Mouse (Mus musculus): ENCODE results near the gene Gcsh. TPM values are rescaled to one million over a fixed set of nuclear protein-coding genes. Genes with fewer than 3 reads are reported as not detected.

The Gcsh gene
- polyA plus RNA-seq, 1 experiment from 2014 or later: 144 TPM

GRCm38 (mm10) chr8:116980117-116980516, 13.2 kb downstream of the Gcsh start:
- Histone ChIP-seq H3K36me3 (replicated peaks; ENCODE audit: insufficient read depth, low read length) (no peaks in the 10 kb centered on the region; the same call in 1 of the 2 replicates), H3K4me1 (ENCODE audit: insufficient read depth) (peaks cover 13% of the 10 kb centered on the region), H3K9me3 (ENCODE audit: low read length) (no peaks in the 10 kb centered on the region), H3K9ac (replicated peaks) (no peak overlapping the region), H3K27me3 (ENCODE audit: insufficient read depth, low read length) (no peaks in the 10 kb centered on the region), H3K4me2 (ENCODE audit: low read depth, low read length) (peak overlapping the region; percentile 27; the same call in 1 of the 2 replicates), H3K4me3 (ENCODE audit: low read depth, low read length) (no peak overlapping the region), H3K27ac (ENCODE audit: low read depth) (no peak overlapping the region)
- ATAC-seq (no peak), DNase-seq (peak; percentile 76)
- no peak for TF ChIP-seq EP300 (IDR thresholded peaks at IDR 0.05; ENCODE audit: low read depth)
- peak; percentile 89 for TF ChIP-seq CTCF (IDR thresholded peaks at IDR 0.05; ENCODE audit: low read depth)
- 20% methylated on average over 4 of the region's 4 CpGs for WGBS (ENCODE audit: insufficient replicate concordance)

GRCm38 (mm10) chr8:116978631-116979256, 14.6 kb downstream of the Gcsh start, which contains the start of gene 1700030J22Rik:
Gene 1700030J22Rik, minus strand, starts transcription at chr8:116978959.
- WGBS (ENCODE audit: insufficient replicate concordance): under 1% methylated on average over 46 of the region's 46 CpGs
- peak; percentile 99 for ATAC-seq
- TF ChIP-seq EP300 (IDR thresholded peaks at IDR 0.05; ENCODE audit: low read depth) (no peak), CTCF (IDR thresholded peaks at IDR 0.05; ENCODE audit: low read depth) (peak; percentile 51)
- H3K36me3 ChIP-seq (replicated peaks; ENCODE audit: insufficient read depth, low read length): no peaks in the 10 kb centered on the region
- peak within 1 kb of the TSS; percentile 4; the same call in 1 of the 2 replicates for H3K27ac ChIP-seq (ENCODE audit: low read depth)
- H3K9ac ChIP-seq (replicated peaks): peak within 1 kb of the TSS; percentile 52
- no peaks in the 10 kb centered on the region for H3K9me3 ChIP-seq (ENCODE audit: low read length)
- DNase-seq: peak; percentile 99
- peak within 1 kb of the TSS; percentile 72 for H3K4me2 ChIP-seq (ENCODE audit: low read depth, low read length)
- H3K4me1 ChIP-seq (ENCODE audit: insufficient read depth): peaks cover 13% of the 10 kb centered on the region
- no peaks in the 10 kb centered on the region for H3K27me3 ChIP-seq (ENCODE audit: insufficient read depth, low read length)
- peak within 1 kb of the TSS; percentile 70 for H3K4me3 ChIP-seq (ENCODE audit: low read depth, low read length)

DNA sequence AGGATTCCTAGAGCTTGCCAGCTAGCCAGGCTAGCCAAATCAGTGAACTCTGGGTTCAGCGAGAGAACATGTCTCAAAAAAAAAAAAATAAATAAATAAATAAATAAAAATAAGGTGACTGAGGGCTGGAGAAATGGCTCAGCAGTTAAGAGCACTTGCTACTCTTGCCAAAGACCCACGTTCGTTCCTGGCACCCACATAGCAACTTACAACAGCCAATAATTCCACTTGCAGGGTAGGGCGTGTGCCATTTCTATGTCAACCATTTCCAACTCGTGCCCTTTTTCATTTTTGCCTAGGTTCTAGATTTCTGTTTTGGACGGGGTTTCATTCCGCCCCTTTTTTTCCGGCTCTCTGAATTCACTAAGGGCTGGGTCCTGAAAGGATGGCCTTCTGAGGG, 15.3 kb downstream of the Gcsh start:
- Histone ChIP-seq H3K36me3 (replicated peaks; ENCODE audit: insufficient read depth, low read length) (no peaks in the 10 kb centered on the region), H3K9me3 (ENCODE audit: low read length) (no peaks in the 10 kb centered on the region), H3K4me1 (ENCODE audit: insufficient read depth) (peaks cover 13% of the 10 kb centered on the region), H3K4me3 (ENCODE audit: low read depth, low read length) (peak overlapping the region; percentile 70), H3K9ac (replicated peaks) (peak overlapping the region; percentile 52), H3K27ac (ENCODE audit: low read depth) (no peak overlapping the region), H3K27me3 (ENCODE audit: insufficient read depth, low read length) (no peaks in the 10 kb centered on the region), H3K4me2 (ENCODE audit: low read depth, low read length) (peak overlapping the region; percentile 72)
- no peak for DNase-seq
- TF ChIP-seq EP300 (IDR thresholded peaks at IDR 0.05; ENCODE audit: low read depth): no peak
- TF ChIP-seq CTCF (IDR thresholded peaks at IDR 0.05; ENCODE audit: low read depth): no peak
- WGBS (ENCODE audit: insufficient replicate concordance): 29% methylated on average over 8 of the region's 8 CpGs
- ATAC-seq: no peak

DNA sequence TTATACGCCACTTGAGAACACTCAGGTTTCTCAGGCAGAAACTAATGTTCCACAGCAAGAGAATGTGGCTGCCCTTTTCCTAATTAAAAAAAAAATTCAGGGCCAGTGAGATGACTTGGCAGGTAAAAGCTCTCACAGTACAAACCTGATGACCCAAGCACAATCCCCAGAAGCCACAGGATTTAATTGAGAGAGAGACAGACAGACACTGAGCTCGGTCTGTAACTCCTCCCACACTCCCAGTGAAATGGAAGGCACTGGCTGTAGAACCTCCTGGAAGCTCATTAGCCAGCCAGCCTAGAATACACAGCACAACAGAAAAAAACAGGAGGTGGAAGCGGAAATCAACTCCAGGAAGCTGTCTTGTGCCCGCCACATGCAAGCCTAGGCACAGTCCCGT, 17.7 kb downstream of the Gcsh start:
- 66% methylated on average over 5 of the region's 5 CpGs for WGBS (ENCODE audit: insufficient replicate concordance)
- DNase-seq: no peak
- Histone ChIP-seq H3K4me1 (ENCODE audit: insufficient read depth) (peaks cover 13% of the 10 kb centered on the region), H3K27me3 (ENCODE audit: insufficient read depth, low read length) (no peaks in the 10 kb centered on the region), H3K4me2 (ENCODE audit: low read depth, low read length) (peak overlapping the region; percentile 38), H3K9ac (replicated peaks) (no peak overlapping the region), H3K9me3 (ENCODE audit: low read length) (no peaks in the 10 kb centered on the region), H3K27ac (ENCODE audit: low read depth) (no peak overlapping the region), H3K36me3 (replicated peaks; ENCODE audit: insufficient read depth, low read length) (no peaks in the 10 kb centered on the region), H3K4me3 (ENCODE audit: low read depth, low read length) (no peak overlapping the region)
- no peak for ATAC-seq
- TF ChIP-seq CTCF (IDR thresholded peaks at IDR 0.05; ENCODE audit: low read depth): no peak
- TF ChIP-seq EP300 (IDR thresholded peaks at IDR 0.05; ENCODE audit: low read depth): no peak

DNA sequence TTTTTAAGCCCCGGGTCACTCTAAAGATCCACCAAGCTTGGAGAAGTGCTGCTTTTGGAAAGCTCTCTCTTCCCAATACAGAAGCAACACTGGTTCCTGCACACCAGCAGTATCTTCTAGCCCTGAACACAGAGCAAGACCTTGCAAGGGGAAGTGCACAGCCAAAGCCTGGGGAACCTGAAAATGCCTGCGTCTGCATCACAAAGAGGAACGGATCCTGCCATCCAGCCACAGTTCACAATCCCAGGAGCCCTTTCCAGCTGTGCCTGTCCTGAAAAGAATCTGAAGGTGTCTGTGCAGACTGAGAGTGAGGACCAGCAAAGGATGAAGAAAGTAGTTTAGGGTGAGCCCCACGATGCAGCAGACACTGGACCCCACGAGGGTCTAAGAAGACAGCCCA, 18.3 kb downstream of the Gcsh start:
- DNase-seq: no peak
- Histone ChIP-seq H3K4me2 (ENCODE audit: low read depth, low read length) (peak overlapping the region; percentile 38), H3K9me3 (ENCODE audit: low read length) (no peaks in the 10 kb centered on the region), H3K4me1 (ENCODE audit: insufficient read depth) (peaks cover 13% of the 10 kb centered on the region), H3K27ac (ENCODE audit: low read depth) (no peak overlapping the region), H3K9ac (replicated peaks) (no peak overlapping the region), H3K27me3 (ENCODE audit: insufficient read depth, low read length) (no peaks in the 10 kb centered on the region), H3K4me3 (ENCODE audit: low read depth, low read length) (no peak overlapping the region), H3K36me3 (replicated peaks; ENCODE audit: insufficient read depth, low read length) (no peaks in the 10 kb centered on the region)
- no peak for TF ChIP-seq EP300 (IDR thresholded peaks at IDR 0.05; ENCODE audit: low read depth)
- TF ChIP-seq CTCF (IDR thresholded peaks at IDR 0.05; ENCODE audit: low read depth): no peak
- 30% methylated on average over 5 of the region's 5 CpGs for WGBS (ENCODE audit: insufficient replicate concordance)
- no peak for ATAC-seq

GRCm38 (mm10) chr8:116969531-116969930, 23.8 kb downstream of the Gcsh start:
- ATAC-seq (peak; percentile 80), DNase-seq (no peak)
- Histone ChIP-seq H3K9me3 (ENCODE audit: low read length) (no peaks in the 10 kb centered on the region), H3K9ac (replicated peaks) (0 out of 2 replicates have a peak overlapping the region, but pooled peaks have one; percentile 38), H3K27ac (ENCODE audit: low read depth) (peak overlapping the region; percentile 90), H3K27me3 (ENCODE audit: insufficient read depth, low read length) (no peaks in the 10 kb centered on the region), H3K4me2 (ENCODE audit: low read depth, low read length) (no peak overlapping the region), H3K4me1 (ENCODE audit: insufficient read depth) (peaks cover 3% of the 10 kb centered on the region; the same call in 1 of the 2 replicates), H3K36me3 (replicated peaks; ENCODE audit: insufficient read depth, low read length) (no peaks in the 10 kb centered on the region), H3K4me3 (ENCODE audit: low read depth, low read length) (no peak overlapping the region)
- TF ChIP-seq EP300 (IDR thresholded peaks at IDR 0.05; ENCODE audit: low read depth) (no peak), CTCF (IDR thresholded peaks at IDR 0.05; ENCODE audit: low read depth) (no peak)
- WGBS (ENCODE audit: insufficient replicate concordance): 69% methylated on average over 6 of the region's 6 CpGs
